Mouse (Mus musculus) cerebellum, adult 18-20 months (tissue): ENCODE results near the gene Kmt2a.

Experiments
- DNase-seq, 2 experiments: peaks; one replicate each; pipeline ENCODE4 v3.0.0; 2021

The Kmt2a gene

GRCm38 (mm10) chr9:44881221-44881871 is at the start of gene Kmt2a:
TSS of gene Kmt2a (minus strand) at chr9:44881296.
- peak; percentile 92 to 100 for DNase-seq

GRCm38 (mm10) chr9:44921543-44921942 is 40.4 kb upstream of the Kmt2a start:
- DNase-seq = no peak

GRCm38 (mm10) chr9:44921123-44921468 is 40.0 kb upstream of the Kmt2a start:
- peak in 1 of 2 experiments; percentile 67 for DNase-seq

GRCm38 (mm10) chr9:44920374-44921122 is 39.5 kb upstream of the Kmt2a start, which contains the start of gene Atp5l:
TSS of gene Atp5l (minus strand) at chr9:44920742.
- peak; percentile 82 to 88 for DNase-seq

DNA sequence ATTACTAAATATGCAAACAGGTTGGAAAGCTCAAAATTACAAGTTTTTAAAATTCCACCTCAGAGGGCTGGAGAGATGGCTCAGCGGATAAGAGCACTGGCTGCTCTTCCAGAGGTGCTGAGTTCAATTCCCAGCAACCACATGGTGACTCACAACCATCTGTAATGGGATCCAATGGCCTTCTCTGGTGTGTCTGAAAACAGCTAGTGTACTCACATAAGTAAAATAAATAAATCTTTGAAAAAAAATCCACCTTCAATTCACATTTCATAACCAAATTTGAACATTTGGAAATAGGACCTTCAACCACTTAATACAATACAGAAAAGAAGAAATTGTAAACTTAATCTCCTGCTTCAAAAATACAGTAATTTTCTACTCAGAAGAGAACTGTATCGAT is 38.5 kb upstream of the Kmt2a start:
- no peak for DNase-seq

DNA sequence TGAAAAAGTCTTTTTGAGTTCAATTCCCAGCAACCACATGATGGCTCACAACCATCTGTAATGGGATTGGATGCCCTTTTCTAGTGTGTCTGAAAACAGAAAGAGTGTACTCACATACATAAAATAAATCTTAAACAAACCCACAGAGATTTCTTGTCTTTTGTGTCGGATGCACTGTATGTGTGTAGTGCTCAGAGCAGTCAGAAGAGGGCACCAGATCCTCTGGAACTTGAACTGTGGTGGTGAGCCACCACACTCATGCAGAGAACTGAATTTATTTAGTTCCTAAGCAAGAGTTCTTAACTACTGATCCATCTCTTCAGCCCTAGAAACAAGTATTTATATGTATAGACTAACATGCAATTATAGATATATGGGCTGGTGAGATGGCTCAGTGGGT is 35.1 kb upstream of the Kmt2a start:
- DNase-seq = peak; percentile 57 to 68

DNA sequence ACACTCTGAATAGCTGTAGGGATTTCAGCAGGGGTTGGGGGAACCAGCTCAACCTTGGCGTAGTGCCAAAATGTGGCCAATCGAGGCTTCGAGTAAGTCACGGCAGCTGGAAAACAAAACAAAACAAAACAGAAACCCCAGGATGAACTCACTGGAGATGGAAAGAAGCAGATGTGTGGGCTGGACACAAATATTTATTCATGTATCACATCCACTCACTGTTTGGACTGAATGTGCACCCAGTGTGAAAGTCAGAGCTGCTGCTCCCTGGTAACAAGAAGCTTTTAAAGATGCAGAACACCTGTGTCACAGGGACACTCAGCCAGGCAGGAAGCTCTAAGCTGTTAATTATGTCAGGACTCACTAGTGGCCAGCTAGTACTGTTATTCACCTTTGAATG is 33.6 kb upstream of the Kmt2a start:
- no peak for DNase-seq

DNA sequence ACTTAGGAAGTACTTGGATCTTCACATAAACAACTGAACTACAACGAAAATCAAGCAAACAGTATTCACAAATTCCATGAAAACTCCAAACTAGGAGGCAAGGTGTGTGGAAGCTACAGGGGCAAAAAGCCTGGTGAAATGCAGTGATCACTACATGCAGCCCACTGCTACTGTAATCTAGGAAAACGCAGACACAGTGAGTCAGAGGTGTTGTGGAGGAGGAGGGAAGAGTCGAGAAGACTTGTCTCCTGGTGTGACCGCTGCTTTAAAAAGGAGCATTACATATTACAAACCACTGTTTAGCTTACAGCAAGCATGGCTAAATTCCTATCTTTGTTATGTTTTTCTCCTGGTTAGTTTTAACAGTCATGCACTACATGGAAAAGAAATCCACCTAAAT is 30.3 kb upstream of the Kmt2a start:
- no peak for DNase-seq

DNA sequence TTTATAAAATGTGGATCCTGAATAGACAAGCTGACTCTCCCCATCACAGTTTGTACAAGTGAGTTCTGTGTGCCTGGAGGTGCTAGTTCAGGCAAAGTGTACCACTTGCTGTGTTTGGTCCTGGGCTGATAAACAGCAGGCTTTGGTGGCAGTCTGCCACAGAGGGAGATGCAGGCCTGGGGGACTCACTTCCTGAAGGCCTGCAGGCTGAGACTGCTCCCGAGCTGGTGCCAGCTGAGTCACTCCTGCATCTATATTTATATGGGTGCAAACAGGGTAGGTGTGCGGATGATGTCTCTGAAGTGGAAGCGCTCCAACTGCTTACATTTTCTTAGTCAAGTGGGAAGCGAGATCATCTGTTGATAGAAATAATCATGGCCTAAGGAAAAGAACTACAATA is 24.5 kb upstream of the Kmt2a start:
- DNase-seq = peak; percentile 55 to 56

GRCm38 (mm10) chr9:44904964-44905363 is 23.9 kb upstream of the Kmt2a start:
- DNase-seq = peak; percentile 82 to 88

GRCm38 (mm10) chr9:44903856-44904255 is 22.8 kb upstream of the Kmt2a start:
- no peak for DNase-seq

- DNase-seq = no peak
Measured at GRCm38 (mm10) chr9:44900402-44900801, 19.3 kb upstream of the Kmt2a start.

DNA sequence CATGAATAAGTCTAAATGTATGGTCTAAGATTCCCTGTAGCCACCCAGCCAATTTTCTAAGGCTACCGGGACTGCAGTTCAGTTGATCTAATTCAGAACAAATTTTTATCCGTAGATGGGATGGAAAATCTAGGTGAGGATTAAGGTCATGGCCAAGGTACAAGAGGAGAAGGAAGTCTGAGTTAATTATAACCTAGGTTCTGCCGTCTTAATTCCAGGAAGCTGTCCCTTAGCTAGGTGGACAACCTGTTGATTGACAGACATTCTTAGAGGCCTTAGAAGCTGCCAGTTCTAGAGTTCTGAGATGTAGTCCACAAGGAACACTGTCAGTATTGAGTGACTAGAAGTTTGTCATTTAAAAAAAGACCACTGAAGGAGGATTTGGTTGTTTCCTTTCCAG is 18.6 kb upstream of the Kmt2a start:
- DNase-seq = no peak

- DNase-seq = no peak
Measured at GRCm38 (mm10) chr9:44897024-44897423, 15.9 kb upstream of the Kmt2a start.

GRCm38 (mm10) chr9:44892664-44893063 is 11.6 kb upstream of the Kmt2a start:
- DNase-seq = no peak

- DNase-seq = no peak
Measured at GRCm38 (mm10) chr9:44891210-44891609, 10.1 kb upstream of the Kmt2a start.

DNA sequence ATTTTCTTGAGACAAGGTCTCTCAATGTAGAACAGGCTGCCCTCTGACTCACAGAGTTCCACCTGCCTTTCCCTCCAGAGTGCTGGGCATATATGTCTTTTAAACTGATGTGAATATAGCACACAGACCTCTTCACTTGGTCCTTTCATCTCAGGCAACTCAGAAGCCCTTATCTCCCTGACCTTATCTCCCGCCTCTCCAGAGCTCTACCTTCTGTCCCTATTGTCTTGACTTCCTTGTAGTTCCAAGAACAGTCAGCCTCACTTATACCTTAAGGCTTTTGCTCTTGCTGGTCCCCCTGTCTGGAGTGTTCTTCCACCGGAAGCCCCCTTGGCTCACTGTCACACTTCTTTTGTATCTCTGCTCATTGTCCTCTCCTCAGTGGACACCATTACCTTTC is 9.0 kb upstream of the Kmt2a start:
- DNase-seq = no peak

DNA sequence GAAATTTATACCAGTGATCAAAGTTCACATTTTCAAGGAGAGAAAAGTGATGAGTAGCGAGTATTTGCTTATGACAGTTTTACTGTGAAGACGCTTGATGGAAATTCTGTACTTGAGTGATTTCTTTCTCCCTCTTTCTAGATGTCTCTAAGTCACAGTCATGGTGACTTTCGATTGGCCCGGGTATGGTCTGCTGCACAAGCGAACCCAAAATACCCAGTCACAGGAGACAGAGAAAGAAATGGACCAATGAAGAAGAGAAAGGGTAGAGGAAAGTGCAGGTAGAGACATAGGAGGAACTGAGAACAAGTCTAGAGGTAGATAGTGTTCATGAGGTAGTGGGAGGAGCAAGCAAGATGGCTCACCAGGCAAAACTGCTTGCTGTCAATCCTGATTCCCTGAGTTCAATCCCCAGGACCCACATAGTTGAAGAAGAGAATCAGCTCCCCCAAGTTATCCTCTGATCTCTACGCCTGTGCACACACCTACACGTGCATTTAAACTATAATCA is 7.1 kb upstream of the Kmt2a start:
- DNase-seq = no peak

GRCm38 (mm10) chr9:44882981-44883569 is 2.0 kb upstream of the Kmt2a start:
- peak; percentile 32 to 51 for DNase-seq

DNA sequence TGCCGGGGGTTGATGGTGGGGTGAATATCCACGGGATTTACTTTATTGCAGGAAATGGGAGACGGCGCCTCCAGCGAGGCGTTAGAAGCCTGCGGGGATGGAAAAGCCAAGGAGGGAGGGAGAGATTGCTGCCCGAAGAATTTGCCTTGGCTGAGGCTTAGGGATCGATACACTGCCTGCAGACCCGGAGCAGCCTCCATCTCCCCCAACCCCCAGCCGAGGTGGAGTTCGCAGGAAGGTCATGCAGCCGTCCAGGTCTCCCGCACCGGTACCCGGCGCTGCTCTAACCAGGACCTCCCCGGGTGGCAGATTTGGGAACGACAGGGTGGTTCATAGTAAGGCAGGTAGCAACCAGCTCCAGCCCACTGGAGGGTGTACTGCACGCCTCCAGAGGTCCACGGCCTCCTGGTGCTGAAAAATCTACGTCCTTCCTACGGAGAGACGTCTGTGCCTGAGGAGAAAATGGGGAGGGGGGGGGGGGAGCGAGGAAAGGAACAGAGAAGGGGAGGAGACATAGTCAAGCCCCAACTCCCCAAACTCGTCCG is 1.4 kb upstream of the Kmt2a start:
- DNase-seq = peak; percentile 62 to 65

DNA sequence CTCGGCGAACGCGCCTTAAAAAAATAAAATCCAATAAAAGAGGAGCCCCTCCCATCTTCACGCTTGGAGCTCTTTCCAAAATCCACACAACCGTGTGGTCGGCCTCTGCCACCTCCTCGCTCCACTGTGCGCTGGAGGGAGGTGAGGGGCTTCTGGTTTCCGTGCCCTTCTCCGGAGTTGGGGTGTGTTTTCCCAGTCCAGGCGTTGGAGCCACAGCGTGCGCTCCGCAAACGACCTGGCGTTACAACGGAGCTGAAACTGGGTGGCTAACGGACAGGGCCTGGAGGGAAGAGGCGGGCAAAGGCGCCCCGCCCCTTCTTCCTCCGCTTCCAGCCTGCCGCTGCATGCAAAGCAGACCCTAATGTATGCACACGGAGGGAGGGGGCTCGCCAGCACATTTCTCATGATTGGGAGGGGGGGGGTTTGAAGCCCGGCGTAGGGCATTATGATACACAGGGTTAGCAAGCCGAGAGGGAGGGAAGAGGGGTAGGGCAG is 892 bp upstream of the Kmt2a start:
- peak; percentile 81 to 82 for DNase-seq

- peak; percentile 33 to 37 for DNase-seq
Measured at GRCm38 (mm10) chr9:44880309-44881081, 601 bp downstream of the Kmt2a start.
